Mouse (Mus musculus): ENCODE measurements around the gene Upp1.

Gene Upp1

GRCm38 (mm10) chr11:9159953-9160352, 42.0 kb downstream of the Upp1 start:
- DNase-seq (ENCODE audit: extremely low spot score), result no peak

DNA sequence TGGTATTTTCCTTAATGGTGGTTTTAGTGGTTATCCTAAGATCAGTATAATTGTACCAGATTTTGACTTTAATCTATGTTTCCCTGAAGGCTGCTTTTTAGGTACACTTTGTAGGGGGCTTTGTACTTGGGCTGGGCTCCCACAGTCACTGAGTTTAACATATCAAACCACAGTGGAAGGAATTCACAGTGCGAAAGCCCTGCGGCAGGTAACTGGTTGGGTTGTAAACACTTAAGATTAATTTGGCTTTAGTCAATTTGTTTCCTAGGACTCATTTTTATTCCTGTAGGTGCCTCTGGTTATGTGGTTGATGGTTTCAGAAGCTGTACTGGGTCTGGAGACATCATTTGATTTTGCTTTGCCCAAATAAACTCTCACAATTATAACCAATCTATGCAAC, 49.4 kb downstream of the Upp1 start:
- DNase-seq (ENCODE audit: extremely low spot score), result no peak

GRCm38 (mm10) chr11:9181477-9181876, 63.6 kb downstream of the Upp1 start:
- DNase-seq (ENCODE audit: extremely low spot score), result no peak
